Mouse (Mus musculus): ENCODE data around the gene Foxd2.
A peak's percentile ranks its signal among the peaks of the same experiment; 100 is the strongest.

Foxd2 gene

GRCm38 (mm10) chr4:114908829-114909601 is at the start of gene Foxd2:
TSS of gene Foxd2 (minus strand) at chr4:114908873.
- DNase-seq (ENCODE audit: low read depth, low spot score): peak; percentile 92

- no peak for DNase-seq (ENCODE audit: low read depth, low spot score)
These were observed 49.6 kb upstream of the Foxd2 start for GRCm38 (mm10) chr4:114958231-114958630.

GRCm38 (mm10) chr4:114957403-114957802 is 48.7 kb upstream of the Foxd2 start:
- DNase-seq (ENCODE audit: low read depth, low spot score): no peak

GRCm38 (mm10) chr4:114953172-114953571 is 44.5 kb upstream of the Foxd2 start:
- DNase-seq (ENCODE audit: low read depth, low spot score): no peak

GRCm38 (mm10) chr4:114947852-114948481 is 39.3 kb upstream of the Foxd2 start:
- no peak for DNase-seq (ENCODE audit: low read depth, low spot score)

GRCm38 (mm10) chr4:114947395-114947794 is 38.7 kb upstream of the Foxd2 start:
- DNase-seq (ENCODE audit: low read depth, low spot score): peak; percentile 46

GRCm38 (mm10) chr4:114946416-114946815 is 37.7 kb upstream of the Foxd2 start:
- DNase-seq (ENCODE audit: low read depth, low spot score): no peak

- no peak for DNase-seq (ENCODE audit: low read depth, low spot score)
These were observed 36.3 kb upstream of the Foxd2 start for GRCm38 (mm10) chr4:114945021-114945420.

GRCm38 (mm10) chr4:114942583-114942982 is 33.9 kb upstream of the Foxd2 start:
- no peak for DNase-seq (ENCODE audit: low read depth, low spot score)

- DNase-seq (ENCODE audit: low read depth, low spot score): no peak
These were observed 33.4 kb upstream of the Foxd2 start for GRCm38 (mm10) chr4:114942112-114942511.

GRCm38 (mm10) chr4:114941311-114941710 is 32.6 kb upstream of the Foxd2 start:
- DNase-seq (ENCODE audit: low read depth, low spot score): no peak

GRCm38 (mm10) chr4:114938248-114938647 is 29.6 kb upstream of the Foxd2 start:
- no peak for DNase-seq (ENCODE audit: low read depth, low spot score)

GRCm38 (mm10) chr4:114937459-114938047 is 28.9 kb upstream of the Foxd2 start:
- DNase-seq (ENCODE audit: low read depth, low spot score): no peak

GRCm38 (mm10) chr4:114934188-114934587 is 25.5 kb upstream of the Foxd2 start:
- DNase-seq (ENCODE audit: low read depth, low spot score): no peak

- DNase-seq (ENCODE audit: low read depth, low spot score): no peak
These were observed 24.1 kb upstream of the Foxd2 start for GRCm38 (mm10) chr4:114932747-114933146.

- no peak for DNase-seq (ENCODE audit: low read depth, low spot score)
These were observed 20.5 kb upstream of the Foxd2 start for GRCm38 (mm10) chr4:114929155-114929554.

- no peak for DNase-seq (ENCODE audit: low read depth, low spot score)
These were observed 17.2 kb upstream of the Foxd2 start, which contains the start of gene Foxe3 for GRCm38 (mm10) chr4:114925917-114926312. TSS of gene Foxe3 (minus strand) at chr4:114926013.

GRCm38 (mm10) chr4:114924971-114925916 is 16.6 kb upstream of the Foxd2 start:
- DNase-seq (ENCODE audit: low read depth, low spot score): peak; percentile 55

GRCm38 (mm10) chr4:114917091-114917490 is 8.4 kb upstream of the Foxd2 start:
- DNase-seq (ENCODE audit: low read depth, low spot score): peak; percentile 76

GRCm38 (mm10) chr4:114916056-114916455 is 7.4 kb upstream of the Foxd2 start:
- DNase-seq (ENCODE audit: low read depth, low spot score): no peak

GRCm38 (mm10) chr4:114913594-114913962 is 4.9 kb upstream of the Foxd2 start:
- peak; percentile 82 for DNase-seq (ENCODE audit: low read depth, low spot score)
